Mouse (Mus musculus): ENCODE results near the gene Insig1. TPM values are rescaled to one million over a fixed set of nuclear protein-coding genes. Genes with fewer than 3 reads are reported as not detected.
A peak's percentile ranks its signal among the peaks of the same experiment; 100 is the strongest.

Gene Insig1
- polyA plus RNA-seq, 2 experiments = 30.1 to 46.2 TPM

DNA sequence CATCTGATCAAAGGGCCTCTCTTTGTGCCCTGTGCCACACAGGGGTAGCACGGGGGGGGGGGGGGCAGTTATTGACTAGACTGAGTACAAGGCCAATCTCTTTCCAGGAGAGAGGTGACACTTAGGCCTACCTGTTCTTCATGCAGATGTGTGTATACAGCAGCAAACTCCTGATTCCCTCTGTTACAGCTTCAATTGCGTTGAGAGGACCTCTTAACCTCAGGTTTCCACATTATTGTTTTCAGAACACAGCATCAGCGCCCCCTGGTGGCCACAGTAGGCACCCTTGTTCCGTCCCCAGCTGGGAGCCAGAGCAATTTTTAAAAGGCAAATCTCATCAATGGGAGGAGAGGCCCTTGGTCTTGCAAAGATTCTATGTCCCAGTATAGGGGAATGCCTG, 22.7 kb downstream of the Insig1 start:
- H3K9ac ChIP-seq (replicated peaks) = no peak overlapping the region
- ATAC-seq (ENCODE audit: insufficient read depth) (0 out of 2 replicates have a peak, but pooled peaks have one; percentile 26), DNase-seq (ENCODE audit: low read depth in 3 of 3, low spot score in 3 of 3) (peak in 2 of 3 experiments; percentile 29 to 37)
- H3K4me3 ChIP-seq (ENCODE audit: insufficient read depth in 1 of 2, low read depth in 2 of 2, low read length in 2 of 2) = no peak overlapping the region
- H3K27ac ChIP-seq = no peak overlapping the region
- no peak overlapping the region for H3K4me2 ChIP-seq (ENCODE audit: low read depth)
- no peaks in the 10 kb centered on the region for H3K4me1 ChIP-seq (replicated peaks; ENCODE audit: control insufficient read depth in 2 of 2, insufficient read depth in 2 of 2, low read length in 1 of 2)
- H3K27me3 ChIP-seq (ENCODE audit: control insufficient read depth, insufficient read depth, low read length) = no peaks in the 10 kb centered on the region
- H3K9me3 ChIP-seq (ENCODE audit: control insufficient read depth, low read length) = no peaks in the 10 kb centered on the region
- 23% methylated on average over 4 of the region's 4 CpGs for WGBS (ENCODE audit: insufficient replicate concordance)
- H3K36me3 ChIP-seq (replicated peaks; ENCODE audit: control insufficient read depth, insufficient read depth, low read depth) = no peaks in the 10 kb centered on the region
- TF ChIP-seq EP300 (IDR thresholded peaks at IDR 0.05; ENCODE audit: low read depth) = no peak
- TF ChIP-seq CTCF (IDR thresholded peaks at IDR 0.05; ENCODE audit: low read depth) = peak; percentile 91

DNA sequence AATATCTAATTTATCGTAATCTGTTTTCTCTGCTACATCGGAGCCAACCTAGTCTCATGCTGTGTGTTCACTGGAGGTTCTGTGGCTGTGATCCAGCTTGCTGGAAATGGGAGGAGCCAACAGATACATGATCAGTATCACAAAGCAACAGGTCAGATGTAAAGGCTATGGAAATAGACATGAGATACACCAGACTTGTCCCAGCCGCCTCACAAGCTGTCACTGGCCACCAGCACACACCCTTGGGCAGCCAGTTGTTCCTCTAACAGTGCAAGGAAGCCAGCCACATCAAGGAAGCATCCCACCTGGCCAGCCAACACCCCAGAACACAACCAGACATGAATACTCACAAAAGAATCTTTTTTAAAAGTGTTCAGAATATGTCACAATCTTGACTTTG, 23.2 kb downstream of the Insig1 start:
- Histone ChIP-seq H3K27me3 (ENCODE audit: control insufficient read depth, insufficient read depth, low read length) (no peaks in the 10 kb centered on the region), H3K27ac (no peak overlapping the region), H3K4me3 (ENCODE audit: insufficient read depth in 1 of 2, low read depth in 2 of 2, low read length in 2 of 2) (no peak overlapping the region), H3K4me1 (replicated peaks; ENCODE audit: control insufficient read depth in 2 of 2, insufficient read depth in 2 of 2, low read length in 1 of 2) (no peaks in the 10 kb centered on the region), H3K9ac (replicated peaks) (no peak overlapping the region), H3K36me3 (replicated peaks; ENCODE audit: control insufficient read depth, insufficient read depth, low read depth) (no peaks in the 10 kb centered on the region), H3K9me3 (ENCODE audit: control insufficient read depth, low read length) (no peaks in the 10 kb centered on the region), H3K4me2 (ENCODE audit: low read depth) (no peak overlapping the region)
- TF ChIP-seq CTCF (IDR thresholded peaks at IDR 0.05; ENCODE audit: low read depth) = no peak
- no peak for TF ChIP-seq EP300 (IDR thresholded peaks at IDR 0.05; ENCODE audit: low read depth)
- 56% methylated on average over 3 of the region's 3 CpGs for whole genome bisulfite sequencing (ENCODE audit: insufficient replicate concordance)
- no peak for ATAC-seq (ENCODE audit: insufficient read depth)
- no peak for DNase-seq (ENCODE audit: low read depth in 3 of 3, low spot score in 3 of 3)

DNA sequence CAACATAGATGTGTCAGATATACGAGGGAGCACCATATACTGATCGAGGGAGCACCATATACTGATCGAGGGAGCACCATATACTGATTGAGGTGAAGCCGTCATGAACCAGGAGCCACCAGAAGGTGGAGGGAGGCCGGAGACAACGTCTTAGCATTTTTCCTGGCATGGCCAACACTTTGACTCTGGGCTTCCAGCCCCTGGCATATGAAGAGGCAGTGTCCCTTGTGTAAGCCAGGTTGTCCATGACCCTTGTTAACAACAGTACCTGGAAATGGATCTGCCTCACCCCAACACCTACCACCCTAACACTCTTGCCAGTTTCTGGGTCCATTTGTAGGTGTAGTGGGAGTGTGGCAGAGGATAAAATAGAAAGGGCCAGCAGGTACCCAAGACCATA, 23.7 kb downstream of the Insig1 start:
- H3K4me2 ChIP-seq (ENCODE audit: low read depth) = no peak overlapping the region
- WGBS (ENCODE audit: insufficient replicate concordance) = 48% methylated on average over 6 of the region's 6 CpGs
- H3K4me1 ChIP-seq (replicated peaks; ENCODE audit: control insufficient read depth in 2 of 2, insufficient read depth in 2 of 2, low read length in 1 of 2) = no peaks in the 10 kb centered on the region
- no peak overlapping the region for H3K9ac ChIP-seq (replicated peaks)
- no peak overlapping the region for H3K4me3 ChIP-seq (ENCODE audit: insufficient read depth in 1 of 2, low read depth in 2 of 2, low read length in 2 of 2)
- TF ChIP-seq EP300 (IDR thresholded peaks at IDR 0.05; ENCODE audit: low read depth) (no peak), CTCF (IDR thresholded peaks at IDR 0.05; ENCODE audit: low read depth) (no peak)
- no peaks in the 10 kb centered on the region for H3K36me3 ChIP-seq (replicated peaks; ENCODE audit: control insufficient read depth, insufficient read depth, low read depth)
- H3K9me3 ChIP-seq (ENCODE audit: control insufficient read depth, low read length) = no peaks in the 10 kb centered on the region
- H3K27ac ChIP-seq = no peak overlapping the region
- ATAC-seq (ENCODE audit: insufficient read depth) = no peak
- H3K27me3 ChIP-seq (ENCODE audit: control insufficient read depth, insufficient read depth, low read length) = no peaks in the 10 kb centered on the region
- no peak for DNase-seq (ENCODE audit: low read depth in 3 of 3, low spot score in 3 of 3)

DNA sequence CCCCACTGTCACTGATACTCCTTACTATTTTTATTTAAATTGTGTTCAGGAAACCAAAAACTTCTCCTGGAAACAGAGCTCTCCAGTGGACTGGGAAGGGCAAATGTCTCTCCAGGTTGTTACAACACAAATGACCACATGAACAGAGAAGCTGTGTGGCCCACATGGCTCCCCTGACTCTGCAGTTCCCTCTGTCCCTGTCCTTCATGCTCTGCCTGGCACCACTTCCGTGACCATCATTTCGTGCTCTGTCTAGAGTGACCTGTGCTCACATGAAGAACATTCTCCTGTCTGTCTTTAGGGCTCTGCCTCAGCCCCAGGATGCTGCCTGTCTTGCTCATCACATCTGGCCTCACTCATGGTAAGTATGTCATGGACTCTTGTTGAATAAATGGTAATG, 24.5 kb downstream of the Insig1 start:
- Histone ChIP-seq H3K9ac (replicated peaks) (no peak overlapping the region), H3K36me3 (replicated peaks; ENCODE audit: control insufficient read depth, insufficient read depth, low read depth) (no peaks in the 10 kb centered on the region), H3K9me3 (ENCODE audit: control insufficient read depth, low read length) (no peaks in the 10 kb centered on the region), H3K27me3 (ENCODE audit: control insufficient read depth, insufficient read depth, low read length) (no peaks in the 10 kb centered on the region), H3K4me1 (replicated peaks; ENCODE audit: control insufficient read depth in 2 of 2, insufficient read depth in 2 of 2, low read length in 1 of 2) (no peaks in the 10 kb centered on the region), H3K4me3 (ENCODE audit: insufficient read depth in 1 of 2, low read depth in 2 of 2, low read length in 2 of 2) (no peak overlapping the region), H3K4me2 (ENCODE audit: low read depth) (no peak overlapping the region), H3K27ac (no peak overlapping the region)
- TF ChIP-seq EP300 (IDR thresholded peaks at IDR 0.05; ENCODE audit: low read depth) (no peak), CTCF (IDR thresholded peaks at IDR 0.05; ENCODE audit: low read depth) (no peak)
- ATAC-seq (ENCODE audit: insufficient read depth) (no peak), DNase-seq (ENCODE audit: low read depth in 3 of 3, low spot score in 3 of 3) (no peak)
- 32% methylated on average over 2 of the region's 2 CpGs for WGBS (ENCODE audit: insufficient replicate concordance)

DNA sequence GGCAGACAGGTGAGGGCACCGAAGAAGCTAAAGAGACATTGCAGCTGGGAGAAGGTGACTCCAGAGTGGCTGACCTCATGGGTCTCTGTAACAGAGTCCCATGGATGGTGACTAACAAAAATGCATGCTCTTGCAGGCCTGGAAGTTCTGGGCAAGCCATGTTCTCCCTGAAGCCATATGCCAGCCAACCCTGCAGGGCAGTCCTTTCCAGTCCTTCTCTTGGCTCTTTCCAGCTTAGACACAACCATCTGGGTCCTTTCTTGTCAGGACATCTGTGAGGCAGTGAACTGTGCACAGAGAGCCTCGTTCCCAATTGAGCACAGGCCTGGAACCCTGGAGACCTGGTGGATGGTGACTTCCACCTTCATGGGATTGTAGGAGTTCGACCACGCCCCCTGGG, 35.8 kb downstream of the Insig1 start:
- no peak for TF ChIP-seq CTCF (IDR thresholded peaks at IDR 0.05; ENCODE audit: low read depth)
- ATAC-seq (ENCODE audit: insufficient read depth) = no peak
- no peaks in the 10 kb centered on the region for H3K36me3 ChIP-seq (replicated peaks; ENCODE audit: control insufficient read depth, insufficient read depth, low read depth)
- H3K4me1 ChIP-seq (replicated peaks; ENCODE audit: control insufficient read depth in 2 of 2, insufficient read depth in 2 of 2, low read length in 1 of 2) = no peaks in the 10 kb centered on the region
- H3K4me2 ChIP-seq (ENCODE audit: low read depth) = no peak overlapping the region
- DNase-seq (ENCODE audit: low read depth in 3 of 3, low spot score in 3 of 3) = no peak
- no peaks in the 10 kb centered on the region for H3K27me3 ChIP-seq (ENCODE audit: control insufficient read depth, insufficient read depth, low read length)
- no peaks in the 10 kb centered on the region for H3K9me3 ChIP-seq (ENCODE audit: control insufficient read depth, low read length)
- no peak overlapping the region for H3K27ac ChIP-seq
- 43% methylated on average over 4 of the region's 4 CpGs for WGBS (ENCODE audit: insufficient replicate concordance)
- no peak overlapping the region for H3K4me3 ChIP-seq (ENCODE audit: insufficient read depth in 1 of 2, low read depth in 2 of 2, low read length in 2 of 2)
- no peak overlapping the region for H3K9ac ChIP-seq (replicated peaks)

All from liver, embryonic 14.5 days (tissue).